Mouse (Mus musculus) gastrocnemius, adult 2 months (tissue): ENCODE data around the gene Sox30. TPM values are rescaled to one million over a fixed set of nuclear protein-coding genes. Genes with fewer than 3 reads are reported as not detected.
A peak's percentile ranks its signal among the peaks of the same experiment; 100 is the strongest.

Experiments
- DNase-seq: peaks from one replicate; pipeline ENCODE4 v3.0.0; 2022
- H3K27ac ChIP-seq: fragments of 200-600 bp; 2 replicates; pipeline ENCODE4 v1.8.1; 2022; ENCODE audit warnings: mild to moderate bottlenecking
- H3K4me3 ChIP-seq: fragments of 200-600 bp; 2 replicates; pipeline ENCODE4 v1.8.1; 2022; ENCODE audit warnings: mild to moderate bottlenecking, moderate library complexity
- CTCF ChIP-seq: fragments of 200-600 bp; IDR thresholded peaks from 2 replicates; pipeline ENCODE4 v1.8.1; 2022; ENCODE audit warnings: antibody characterized with exemption, mild to moderate bottlenecking, moderate library complexity
- intact Hi-C: fragments of 180-260 bp; cut with DNase I; formaldehyde crosslinking; loops from one replicate; pipeline ENCODE4 v1.15.1; 2025
- total RNA-seq, 2 experiments: library from RNA; stranded (reverse); gene quantifications; 2 replicates each; pipeline ENCODE4 v1.2.3; 2021

Sox30 gene
- total RNA-seq, 2 experiments from 2014 or later = not detected

GRCm38 (mm10) chr11:45959598-45959997 lies 20.5 kb upstream of the Sox30 start:
- no peak overlapping the region for H3K4me3 ChIP-seq
- H3K27ac ChIP-seq = no peak overlapping the region
- no peak for DNase-seq
- TF ChIP-seq CTCF = 0 out of 2 replicates have a peak, but pooled peaks have one; percentile 15
- intact Hi-C loops = no loop called here

- Histone ChIP-seq H3K27ac (no peak overlapping the region), H3K4me3 (no peak overlapping the region)
- intact Hi-C loops = no loop called here
- DNase-seq = no peak
- no peak for TF ChIP-seq CTCF
These were observed 20.1 kb upstream of the Sox30 start for GRCm38 (mm10) chr11:45960003-45960402.

GRCm38 (mm10) chr11:45966896-45967295 lies 13.2 kb upstream of the Sox30 start:
- Histone ChIP-seq H3K4me3 (no peak overlapping the region), H3K27ac (no peak overlapping the region)
- no peak for TF ChIP-seq CTCF
- no peak for DNase-seq
- intact Hi-C loops = no loop called here

GRCm38 (mm10) chr11:45968466-45968865 lies 11.6 kb upstream of the Sox30 start:
- no peak for DNase-seq
- Histone ChIP-seq H3K4me3 (no peak overlapping the region), H3K27ac (no peak overlapping the region)
- no peak for TF ChIP-seq CTCF
- intact Hi-C loops = no loop called here

GRCm38 (mm10) chr11:45973635-45974034 lies 6.5 kb upstream of the Sox30 start:
- TF ChIP-seq CTCF = no peak
- intact Hi-C loops = no loop called here
- Histone ChIP-seq H3K27ac (no peak overlapping the region), H3K4me3 (no peak overlapping the region)
- DNase-seq = no peak

- DNase-seq = no peak
- Histone ChIP-seq H3K27ac (no peak overlapping the region), H3K4me3 (no peak overlapping the region)
- intact Hi-C loops = no loop called here
- no peak for TF ChIP-seq CTCF
These were observed 5.6 kb upstream of the Sox30 start for GRCm38 (mm10) chr11:45974466-45974865.

GRCm38 (mm10) chr11:45976061-45976460 lies 4.0 kb upstream of the Sox30 start:
- intact Hi-C loops = no loop called here

GRCm38 (mm10) chr11:45980893-45981253 lies 763 bp downstream of the Sox30 start:
- no peak for TF ChIP-seq CTCF
- Histone ChIP-seq H3K27ac (peak overlapping the region; percentile 49; the same call in 1 of the 2 replicates), H3K4me3 (peak overlapping the region; percentile 74)
- intact Hi-C loops = no loop called here
- DNase-seq = no peak

More at GRCm38 (mm10) chr11:45976061-45976460, 4.0 kb upstream of the Sox30 start:
- no peak for TF ChIP-seq CTCF
- no peak for DNase-seq
- H3K4me3 ChIP-seq = no peak overlapping the region
- H3K27ac ChIP-seq = no peak overlapping the region

GRCm38 (mm10) chr11:45991604-45992003 lies 11.5 kb downstream of the Sox30 start:
- H3K4me3 ChIP-seq = peak overlapping the region; percentile 42
- DNase-seq = no peak

GRCm38 (mm10) chr11:45992087-45992486 lies 12.0 kb downstream of the Sox30 start:
- intact Hi-C loops = no loop called here
- DNase-seq = no peak
- no peak overlapping the region for H3K27ac ChIP-seq
- no peak for TF ChIP-seq CTCF
- H3K4me3 ChIP-seq = peak overlapping the region; percentile 42

More at GRCm38 (mm10) chr11:45991604-45992003, 11.5 kb downstream of the Sox30 start:
- TF ChIP-seq CTCF = no peak
- H3K27ac ChIP-seq = no peak overlapping the region
- intact Hi-C loops = no loop called here

- TF ChIP-seq CTCF = peak; percentile 84
- Histone ChIP-seq H3K4me3 (no peak overlapping the region), H3K27ac (no peak overlapping the region)
- DNase-seq = peak; percentile 76
- intact Hi-C loops = loop anchor here (5.0 kb wide), 3 partner anchors 46 to 201 kb away; no protein-coding TSS in a partner anchor
These were observed 36.0 kb downstream of the Sox30 start for GRCm38 (mm10) chr11:46016061-46016460.

- intact Hi-C loops = no loop called here
- H3K27ac ChIP-seq = no peak overlapping the region
- no peak for TF ChIP-seq CTCF
- DNase-seq = no peak
- H3K4me3 ChIP-seq = no peak overlapping the region
These were observed 40.1 kb downstream of the Sox30 start for GRCm38 (mm10) chr11:46020246-46020645.

GRCm38 (mm10) chr11:46021850-46022249 lies 41.7 kb downstream of the Sox30 start:
- intact Hi-C loops = no loop called here
- no peak overlapping the region for H3K27ac ChIP-seq
- TF ChIP-seq CTCF = no peak
- no peak for DNase-seq
- no peak overlapping the region for H3K4me3 ChIP-seq

GRCm38 (mm10) chr11:46022983-46023382 lies 42.9 kb downstream of the Sox30 start:
- no peak overlapping the region for H3K27ac ChIP-seq
- H3K4me3 ChIP-seq = no peak overlapping the region
- intact Hi-C loops = no loop called here
- no peak for DNase-seq
- no peak for TF ChIP-seq CTCF
